Comparison of ENCODE assay signal across 17 mouse cellular contexts in the genomic region with DNA sequence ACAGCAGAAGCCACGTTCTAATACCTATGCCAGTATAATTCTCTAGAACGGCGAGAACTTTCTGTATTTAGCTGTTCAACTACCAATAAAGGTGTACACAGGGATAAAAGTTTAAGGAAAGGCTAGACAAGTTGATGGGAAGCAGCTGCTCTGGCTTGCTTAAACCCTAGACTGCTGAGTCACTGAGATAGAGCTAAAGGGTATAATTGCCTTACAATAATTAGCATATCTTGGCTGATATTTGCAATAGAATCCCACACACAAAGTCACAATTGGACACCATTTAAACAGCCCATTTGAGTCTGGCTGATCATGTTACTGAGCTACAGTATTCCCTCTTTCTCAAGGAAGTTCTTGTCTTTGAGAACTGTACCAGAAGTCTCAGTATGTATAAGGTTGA.
"Had no signal": no experiment of that assay in that cellular context is flagged by ENCODE, and none has a peak within 500 bp of the region (broad histone marks: within the 10 kb centered on the region; RNA-seq: fewer than 3 reads in every experiment).

No protein-coding gene starts in this region.

- DNase-seq: kidney, postnatal 4 days; layer of hippocampus, postnatal 36 days; liver, embryonic 13.5 days; lung, adult 2 months; right cerebral cortex, adult 18-20 months; right cerebral cortex, postnatal 14 days; right cerebral cortex, postnatal 4 days; thymus, adult 2 months; thymus, postnatal 14 days; thymus, postnatal 4 days had no signal

- H3K36me3 ChIP-seq: liver, embryonic 13.5 days had no signal

- H3K4me1 ChIP-seq: liver, embryonic 13.5 days; midbrain, embryonic 12.5 days; midbrain, embryonic 15.5 days; neural tube, embryonic 12.5 days; neural tube, embryonic 15.5 days had no signal

- H3K4me3 ChIP-seq: left cerebral cortex, adult 2 months; liver, embryonic 13.5 days; midbrain, embryonic 12.5 days; midbrain, embryonic 15.5 days; neural tube, embryonic 12.5 days; neural tube, embryonic 15.5 days had no signal

- H3K4me2 ChIP-seq: liver, embryonic 13.5 days; midbrain, embryonic 12.5 days; midbrain, embryonic 15.5 days; neural tube, embryonic 12.5 days; neural tube, embryonic 15.5 days had no signal

- H3K27ac ChIP-seq: liver, embryonic 13.5 days; macrophage; midbrain, embryonic 12.5 days; midbrain, embryonic 15.5 days; neural tube, embryonic 12.5 days; neural tube, embryonic 15.5 days; stomach, postnatal 0 days had no signal

- ATAC-seq: midbrain, embryonic 15.5 days had no signal

- H3K9ac ChIP-seq: liver, embryonic 13.5 days; midbrain, embryonic 12.5 days; midbrain, embryonic 15.5 days; neural tube, embryonic 12.5 days; neural tube, embryonic 15.5 days had no signal

- H3K27me3 ChIP-seq: liver, embryonic 13.5 days; midbrain, embryonic 12.5 days; midbrain, embryonic 15.5 days; neural tube, embryonic 12.5 days; neural tube, embryonic 15.5 days had no signal

- H3K9me3 ChIP-seq: liver, embryonic 13.5 days; midbrain, embryonic 12.5 days; midbrain, embryonic 15.5 days; neural tube, embryonic 12.5 days; neural tube, embryonic 15.5 days had no signal
